Mouse (Mus musculus): ENCODE results near the gene Itga6.

Gene Itga6

GRCm38 (mm10) chr2:71730623-71731612 lies 14.5 kb upstream of the Itga6 start:
- in situ Hi-C loops (cut with MboI, MseI), result loop anchor here (5.0 kb wide), 1 partner anchor 91 kb away; no protein-coding TSS in a partner anchor

- in situ Hi-C loops (cut with MboI, MseI), result loop anchor here (5.0 kb wide), 1 partner anchor 87 kb away; no protein-coding TSS in a partner anchor
Observed at GRCm38 (mm10) chr2:71734792-71735392, 10.5 kb upstream of the Itga6 start.

DNA sequence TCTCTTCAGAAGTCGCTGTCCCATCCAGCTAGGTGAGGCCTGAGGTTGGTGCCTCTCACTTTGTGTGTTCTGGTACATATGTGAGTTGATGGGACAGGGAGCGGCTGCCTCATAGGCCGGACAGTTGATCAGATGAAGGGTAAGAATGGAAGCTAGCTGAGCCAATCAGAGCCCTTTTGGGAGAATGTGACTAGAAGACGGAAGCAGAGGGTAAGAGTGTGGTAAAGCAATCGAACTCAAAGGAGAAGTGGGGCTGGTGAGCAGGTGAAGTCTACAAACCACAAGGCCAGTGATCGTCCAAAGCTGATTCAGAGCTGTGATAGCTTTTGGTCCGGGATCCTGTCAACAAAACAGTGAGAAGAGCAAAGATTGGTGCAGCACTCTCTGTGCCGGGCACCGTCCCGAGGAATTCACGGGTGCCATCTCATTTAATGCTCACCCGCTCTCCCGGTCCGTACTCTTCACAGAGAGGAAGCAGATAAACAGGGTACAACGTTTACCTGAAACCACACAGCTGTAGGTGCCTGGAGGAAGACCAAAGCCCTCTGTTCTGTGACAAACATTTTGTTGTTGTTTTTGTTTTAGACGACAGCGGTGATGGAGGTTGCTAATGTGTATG lies 9.8 kb upstream of the Itga6 start:
- in situ Hi-C loops (cut with MboI, MseI), result no loop called here

GRCm38 (mm10) chr2:71736213-71736612 lies 9.2 kb upstream of the Itga6 start:
- in situ Hi-C loops (cut with MboI, MseI), result no loop called here

DNA sequence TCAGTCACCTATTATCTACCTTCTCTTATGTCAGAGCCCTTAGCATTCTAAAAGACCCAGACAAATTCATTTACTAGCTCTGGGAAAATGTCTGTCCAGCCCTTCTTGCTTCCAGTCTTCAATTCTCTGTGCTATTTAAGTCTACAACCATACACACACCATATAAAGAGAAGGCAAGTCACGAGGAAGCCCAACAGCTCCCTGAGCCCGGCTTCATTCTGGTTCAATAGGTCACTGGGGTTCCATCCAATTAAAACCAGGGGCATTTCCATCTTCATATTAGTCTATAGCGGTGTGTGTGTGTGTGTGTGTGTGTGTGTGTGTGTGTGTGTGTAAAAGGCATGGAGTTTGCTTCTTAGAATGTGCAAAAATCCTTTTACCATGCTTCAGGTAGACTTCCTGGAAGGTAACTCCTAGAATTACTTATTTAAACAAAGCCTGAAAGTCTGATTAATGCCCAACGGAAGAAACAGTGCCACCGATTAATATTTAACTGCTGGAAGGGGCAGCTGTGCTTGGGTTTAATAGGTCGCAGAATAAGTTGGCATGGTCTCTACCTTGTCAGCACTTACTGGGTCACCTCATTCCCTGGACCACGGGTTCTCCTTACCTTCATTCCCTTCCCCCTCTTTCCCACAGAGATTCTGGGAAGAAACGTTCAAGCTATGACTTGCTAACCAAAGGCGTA lies 6.1 kb upstream of the Itga6 start:
- in situ Hi-C loops (cut with MboI, MseI), result no loop called here

DNA sequence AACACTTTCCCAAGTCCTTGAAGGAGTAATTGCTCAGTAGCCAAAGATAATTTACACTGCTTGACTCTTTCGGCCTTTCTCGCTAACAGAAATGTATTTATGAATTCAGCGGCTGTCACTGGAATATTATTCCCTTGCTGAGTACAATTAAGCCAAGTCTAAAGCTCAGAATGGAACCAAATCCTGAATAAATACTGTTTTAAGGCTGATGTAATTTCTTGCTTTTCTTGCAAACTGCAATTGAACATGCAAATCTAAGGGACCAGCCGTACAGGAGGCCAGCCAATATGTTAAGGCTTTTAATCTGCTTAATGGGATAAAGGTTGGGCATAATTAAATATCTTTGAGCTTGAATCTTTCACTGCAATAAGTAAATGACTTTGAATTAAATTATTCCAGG lies 2.9 kb upstream of the Itga6 start:
- in situ Hi-C loops (cut with MboI, MseI), result no loop called here

GRCm38 (mm10) chr2:71743377-71743776 lies 2.0 kb upstream of the Itga6 start:
- in situ Hi-C loops (cut with MboI, MseI), result no loop called here

GRCm38 (mm10) chr2:71744320-71744719 lies 1.1 kb upstream of the Itga6 start:
- in situ Hi-C loops (cut with MboI, MseI), result no loop called here

- in situ Hi-C loops (cut with MboI, MseI), result no loop called here
Observed at GRCm38 (mm10) chr2:71744861-71745507, 432 bp upstream of the Itga6 start.

GRCm38 (mm10) chr2:71748451-71748850 lies 3.0 kb downstream of the Itga6 start:
- in situ Hi-C loops (cut with MboI, MseI), result no loop called here

- in situ Hi-C loops (cut with MboI, MseI), result no loop called here
Observed at GRCm38 (mm10) chr2:71749367-71750086, 4.1 kb downstream of the Itga6 start.

GRCm38 (mm10) chr2:71750087-71750453 lies 4.7 kb downstream of the Itga6 start:
- in situ Hi-C loops (cut with MboI, MseI), result no loop called here

DNA sequence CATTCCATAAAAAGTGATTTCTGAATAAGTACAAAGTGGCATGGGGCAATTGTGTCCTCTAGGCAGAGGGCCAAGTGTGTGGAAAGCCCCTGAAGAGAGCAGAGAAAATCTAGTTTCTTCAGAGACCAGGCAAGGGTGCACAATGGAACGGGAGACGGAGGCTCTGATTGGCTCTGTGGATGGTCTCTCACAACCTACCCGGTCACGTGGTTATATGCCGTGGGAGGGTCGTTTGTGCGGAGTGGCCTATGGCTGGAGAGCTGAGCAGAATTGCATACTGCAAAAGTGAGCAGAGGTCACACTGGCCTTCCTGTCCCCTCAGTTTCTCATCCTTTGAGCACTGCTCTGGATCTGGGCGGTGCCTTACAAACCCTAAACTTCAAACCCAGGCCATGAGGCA lies 5.9 kb downstream of the Itga6 start:
- in situ Hi-C loops (cut with MboI, MseI), result no loop called here

DNA sequence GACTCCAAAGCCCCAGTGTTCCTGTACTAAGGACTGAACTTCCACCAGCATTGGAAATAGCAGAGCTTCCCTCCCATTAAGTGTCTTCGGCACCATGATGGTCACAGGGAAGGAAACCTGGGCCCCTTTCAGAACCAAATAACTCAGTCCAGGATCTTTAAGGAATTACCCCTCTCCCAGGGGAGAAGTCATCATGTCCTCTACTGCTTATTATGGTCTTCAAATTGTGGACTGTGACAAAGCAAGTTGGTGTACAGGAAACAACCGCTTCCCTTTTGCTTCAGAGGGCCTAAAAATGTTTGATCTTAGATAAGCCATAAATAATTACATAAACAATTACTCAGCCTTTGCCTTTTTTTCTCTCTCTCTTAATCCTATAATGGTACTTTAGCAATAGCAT lies 6.4 kb downstream of the Itga6 start:
- in situ Hi-C loops (cut with MboI, MseI), result no loop called here

- in situ Hi-C loops (cut with MboI, MseI), result no loop called here
Observed at GRCm38 (mm10) chr2:71752383-71752782, 7.0 kb downstream of the Itga6 start.

DNA sequence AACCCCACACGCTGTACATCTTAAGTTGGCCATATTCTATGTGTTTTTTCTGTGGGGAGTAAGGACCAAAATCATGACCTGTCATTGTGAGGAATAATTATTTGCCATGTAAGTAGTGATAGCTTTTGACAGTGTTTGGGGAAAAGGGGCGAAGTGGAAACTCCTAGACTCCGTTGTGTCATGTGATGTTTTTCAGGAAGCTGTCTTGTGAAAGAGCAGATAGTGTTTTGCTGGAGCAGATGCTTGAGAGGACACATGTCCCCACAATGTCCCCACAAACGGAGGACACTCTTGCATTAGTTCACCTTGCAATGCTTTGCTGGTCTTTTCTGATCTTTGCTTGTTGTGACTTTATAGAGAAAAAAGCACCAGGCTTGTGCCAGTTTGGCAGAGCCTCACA lies 7.7 kb downstream of the Itga6 start:
- in situ Hi-C loops (cut with MboI, MseI), result no loop called here

- in situ Hi-C loops (cut with MboI, MseI), result no loop called here
Observed at GRCm38 (mm10) chr2:71755748-71756147, 10.3 kb downstream of the Itga6 start.

- in situ Hi-C loops (cut with MboI, MseI), result no loop called here
Observed at GRCm38 (mm10) chr2:71757098-71757497, 11.7 kb downstream of the Itga6 start.

DNA sequence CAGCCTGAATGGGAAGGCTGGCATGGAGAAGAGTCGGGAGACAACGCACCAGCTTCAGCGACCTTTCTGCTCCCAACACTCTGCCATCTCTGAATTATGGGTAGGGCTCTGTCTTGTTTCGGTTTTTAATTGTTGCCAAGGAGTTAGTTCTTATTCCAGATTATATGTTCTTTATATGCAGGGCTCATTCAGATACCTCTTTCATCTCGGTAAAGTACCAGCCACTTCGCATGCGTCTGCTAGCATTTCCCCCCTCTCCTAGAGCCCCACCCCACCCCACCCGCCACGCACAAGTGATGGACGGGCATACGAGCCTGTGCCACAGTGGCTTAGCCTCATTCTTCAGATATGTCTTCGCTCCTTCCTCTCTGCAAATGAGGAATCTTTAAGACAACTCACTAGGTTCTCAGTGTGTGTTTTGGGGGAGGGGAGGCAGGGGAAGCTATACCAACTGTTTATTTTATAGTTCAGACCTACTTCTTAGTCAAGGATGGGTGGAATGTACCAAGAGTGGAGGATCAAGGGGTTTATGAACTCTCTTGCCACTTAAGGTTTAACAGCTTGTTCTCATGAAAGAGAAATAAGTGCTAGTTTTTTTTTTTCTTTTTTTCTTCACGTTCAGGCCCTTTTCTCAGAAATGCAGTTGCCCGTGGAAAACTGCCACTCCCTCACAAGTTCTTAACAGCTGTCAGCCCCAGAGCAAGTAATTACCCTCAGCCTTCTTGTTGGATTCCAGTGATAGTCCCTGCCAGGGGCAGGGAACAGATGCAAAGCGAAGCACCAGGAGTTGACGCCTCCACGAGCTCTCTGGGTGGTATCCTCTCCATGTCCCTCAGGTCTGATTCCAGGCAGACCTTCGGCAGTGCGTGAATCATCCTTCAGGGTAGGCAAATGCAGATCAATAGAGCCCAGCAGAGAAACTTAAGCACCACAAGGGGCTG lies 13.4 kb downstream of the Itga6 start:
- in situ Hi-C loops (cut with MboI, MseI), result no loop called here

- in situ Hi-C loops (cut with MboI, MseI), result no loop called here
Observed at GRCm38 (mm10) chr2:71760091-71760490, 14.7 kb downstream of the Itga6 start.
